Mouse (Mus musculus): ENCODE results near the gene Kbtbd4. TPM values are rescaled to one million over a fixed set of nuclear protein-coding genes. Genes with fewer than 3 reads are reported as not detected.

The Kbtbd4 gene
- total RNA-seq (2021) = 10 to 100 TPM; 19.3 to 22.6 TPM
- long read RNA-seq, experiment 1, transcript Kbtbd4-201 (4 exons, 2,437 nt) = major isoform, 22 of 29 reads
- long read RNA-seq, experiment 1, transcript Kbtbd4-202 (4 exons, 2,343 nt) = minor isoform, 5 of 29 reads
- long read RNA-seq, experiment 1, partial matches to known transcripts = 1 of 29 reads
- long read RNA-seq, experiment 1, other reads (novel, unspliced or antisense) = 1 of 29 reads
- long read RNA-seq, experiment 2, transcript Kbtbd4-201 (4 exons, 2,437 nt) = major isoform, 18 of 24 reads
- long read RNA-seq, experiment 2, partial matches to known transcripts = 1 of 24 reads
- long read RNA-seq, experiment 2, other reads (novel, unspliced or antisense) = 1 of 24 reads

GRCm38 (mm10) chr2:90904076-90904855 is at the start of gene Kbtbd4, which contains the start of gene Ndufs3:
Gene Kbtbd4 (plus strand): TSS chr2:90904740.
Gene Ndufs3 (minus strand): TSS chr2:90904827.
- peak; percentile 87 to 90 for DNase-seq
- intact Hi-C loops (cut with DNase I) = no loop called here

DNA sequence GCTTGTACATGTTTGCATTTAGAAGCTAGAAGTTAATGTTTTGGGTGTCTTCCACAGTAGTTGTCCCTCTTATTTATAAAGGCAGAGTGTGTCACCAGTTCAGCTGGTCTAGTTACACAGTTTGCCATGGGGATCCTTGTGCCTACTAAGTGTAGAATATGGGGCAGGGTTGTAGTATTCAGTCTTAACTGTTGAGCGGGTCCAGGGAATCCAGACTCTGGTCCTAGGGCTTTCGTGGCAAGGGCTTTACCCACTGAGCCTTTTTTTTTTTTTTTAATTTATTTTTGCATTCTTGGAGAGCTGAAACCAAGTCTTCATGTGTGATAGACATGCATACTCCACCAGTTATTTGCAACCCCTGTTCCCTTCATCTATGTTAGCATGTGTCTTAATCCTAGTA is 43.1 kb upstream of the Kbtbd4 start:
- intact Hi-C loops (cut with DNase I) = no loop called here

GRCm38 (mm10) chr2:90864184-90864583 is 40.4 kb upstream of the Kbtbd4 start:
- no peak for DNase-seq
- intact Hi-C loops (cut with DNase I) = no loop called here

More for the DNA sequence above, 43.1 kb upstream of the Kbtbd4 start:
- DNase-seq = no peak

DNA sequence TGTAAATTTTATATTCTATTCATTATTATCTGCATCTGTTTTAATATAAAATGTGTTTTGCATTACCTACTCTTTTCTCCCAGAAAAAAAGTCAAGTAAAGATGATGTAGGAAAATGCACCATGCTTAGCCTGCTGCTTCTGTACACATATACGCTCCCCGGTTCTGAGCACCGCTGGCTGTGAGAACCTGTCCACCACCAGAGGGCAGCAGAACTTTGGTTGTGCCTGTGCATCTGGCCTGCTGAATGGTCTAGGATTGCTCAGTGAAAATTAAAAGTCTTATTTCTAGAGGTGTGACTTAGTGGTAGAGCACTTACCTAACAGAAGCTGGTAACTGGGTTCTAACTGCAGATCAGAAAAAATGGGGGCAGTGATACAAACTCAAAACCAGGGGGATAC is 38.0 kb upstream of the Kbtbd4 start:
- intact Hi-C loops (cut with DNase I) = loop anchor here (1.0 to 2.0 kb wide), 2 partner anchors 195 to 234 kb away; no protein-coding TSS in a partner anchor
- peak; percentile 84 to 92 for DNase-seq

GRCm38 (mm10) chr2:90870136-90870601 is 34.4 kb upstream of the Kbtbd4 start:
- intact Hi-C loops (cut with DNase I) = no loop called here
- peak; percentile 40 to 47 for DNase-seq

GRCm38 (mm10) chr2:90871180-90871961 is 33.2 kb upstream of the Kbtbd4 start:
- DNase-seq = no peak
- intact Hi-C loops (cut with DNase I) = no loop called here

DNA sequence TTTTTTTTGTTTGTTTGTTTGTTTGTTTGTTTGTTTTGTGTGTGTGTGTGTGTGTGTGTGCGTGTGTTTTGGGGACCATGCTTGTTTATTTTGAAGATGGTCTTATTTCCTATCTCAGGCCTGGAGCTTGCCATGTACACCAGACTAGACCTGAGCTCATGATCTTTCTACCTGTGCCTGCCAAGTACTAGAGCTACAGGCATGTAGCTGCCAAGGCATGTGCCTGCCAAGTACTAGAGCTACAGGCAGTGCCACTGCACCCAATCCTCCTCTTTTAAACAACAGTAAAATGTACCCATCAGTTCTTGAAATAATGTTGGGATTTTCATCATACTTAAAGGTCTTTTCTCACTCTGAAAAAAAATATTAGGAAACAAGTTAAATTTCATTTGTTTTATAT is 30.5 kb upstream of the Kbtbd4 start:
- intact Hi-C loops (cut with DNase I) = no loop called here
- DNase-seq = peak in 1 of 2 experiments; percentile 35

GRCm38 (mm10) chr2:90875239-90875638 is 29.3 kb upstream of the Kbtbd4 start:
- intact Hi-C loops (cut with DNase I) = no loop called here

DNA sequence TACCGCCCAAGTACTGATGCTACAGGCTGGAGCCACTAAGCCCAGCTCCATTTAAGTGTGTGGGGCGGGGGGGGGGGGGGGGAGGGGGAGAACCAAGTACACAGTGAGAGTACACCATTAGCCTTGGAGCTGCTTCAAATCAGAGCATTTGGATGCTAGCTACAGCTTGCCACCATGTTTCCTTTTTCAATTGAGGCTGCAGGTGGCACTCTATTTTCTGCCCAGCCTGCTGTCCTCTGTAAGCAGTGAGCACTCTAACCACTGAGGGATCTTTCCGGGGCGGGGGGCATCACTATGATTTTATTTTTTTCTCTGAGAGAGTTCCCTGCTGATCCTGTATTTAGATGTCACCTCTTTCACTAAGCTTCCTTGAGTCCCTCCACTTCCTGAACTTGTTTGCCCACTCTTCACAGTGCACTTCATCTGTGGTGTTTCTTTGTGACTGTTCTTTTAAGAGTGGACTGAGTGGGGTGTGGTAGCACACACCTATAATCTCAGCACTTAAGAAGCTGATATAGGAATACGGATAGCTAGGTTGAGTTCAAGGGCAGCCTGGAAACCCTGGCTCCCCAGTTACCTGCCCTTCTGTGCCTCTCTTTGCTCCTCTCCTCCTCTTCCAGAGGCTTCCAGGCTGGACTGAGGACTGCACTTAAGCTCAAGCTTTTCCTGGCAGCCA is 26.8 kb upstream of the Kbtbd4 start:
- no peak for DNase-seq
- intact Hi-C loops (cut with DNase I) = no loop called here

More at GRCm38 (mm10) chr2:90875239-90875638, 29.3 kb upstream of the Kbtbd4 start:
- no peak for DNase-seq

- no peak for DNase-seq
- intact Hi-C loops (cut with DNase I) = no loop called here
These were observed 25.1 kb upstream of the Kbtbd4 start for GRCm38 (mm10) chr2:90879419-90879818.

DNA sequence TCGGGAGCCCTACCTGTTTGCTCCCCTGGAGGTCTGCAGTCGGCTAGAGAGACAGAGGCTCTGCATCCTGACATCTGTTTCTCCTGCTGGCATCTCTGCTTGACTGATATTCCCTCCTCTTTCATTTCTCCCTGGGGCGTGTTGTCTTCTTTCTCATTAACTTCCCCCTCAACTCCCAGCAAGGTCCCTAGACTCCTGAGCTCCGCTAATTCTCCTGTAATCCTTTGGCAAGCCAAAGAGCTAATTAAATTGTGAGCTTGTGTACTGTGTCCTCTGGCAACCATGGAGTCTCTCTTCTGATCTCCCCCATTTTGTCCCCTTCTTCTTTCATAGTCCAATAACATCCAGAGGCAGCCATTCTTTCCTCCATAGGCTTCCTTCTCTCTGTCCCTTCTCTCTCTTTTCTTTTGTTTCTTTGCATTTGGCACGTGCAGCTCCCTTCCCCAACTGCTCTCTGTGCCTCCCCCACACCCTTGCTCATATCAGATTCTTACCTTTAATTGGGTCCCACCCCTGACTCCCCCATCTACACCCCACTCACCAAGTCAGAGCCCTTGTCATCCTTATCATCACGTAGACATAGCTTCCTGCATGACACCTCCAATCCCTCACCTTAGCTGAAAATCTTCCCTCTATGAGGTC is 24.3 kb upstream of the Kbtbd4 start:
- no peak for DNase-seq
- intact Hi-C loops (cut with DNase I) = no loop called here

- intact Hi-C loops (cut with DNase I) = no loop called here
- DNase-seq = no peak
These were observed 22.7 kb upstream of the Kbtbd4 start for GRCm38 (mm10) chr2:90881824-90882223.

GRCm38 (mm10) chr2:90885218-90886041 is 19.1 kb upstream of the Kbtbd4 start, which contains the start of gene C1qtnf4:
Gene C1qtnf4 (plus strand): TSS chr2:90885860.
- intact Hi-C loops (cut with DNase I) = no loop called here

GRCm38 (mm10) chr2:90886436-90886835 is 18.1 kb upstream of the Kbtbd4 start:
- no peak for DNase-seq
- intact Hi-C loops (cut with DNase I) = no loop called here

More at GRCm38 (mm10) chr2:90885218-90886041, 19.1 kb upstream of the Kbtbd4 start, which contains the start of gene C1qtnf4:
- peak in 1 of 2 experiments; percentile 18 for DNase-seq

- intact Hi-C loops (cut with DNase I) = no loop called here
- no peak for DNase-seq
These were observed 16.9 kb upstream of the Kbtbd4 start for GRCm38 (mm10) chr2:90887627-90888026.

DNA sequence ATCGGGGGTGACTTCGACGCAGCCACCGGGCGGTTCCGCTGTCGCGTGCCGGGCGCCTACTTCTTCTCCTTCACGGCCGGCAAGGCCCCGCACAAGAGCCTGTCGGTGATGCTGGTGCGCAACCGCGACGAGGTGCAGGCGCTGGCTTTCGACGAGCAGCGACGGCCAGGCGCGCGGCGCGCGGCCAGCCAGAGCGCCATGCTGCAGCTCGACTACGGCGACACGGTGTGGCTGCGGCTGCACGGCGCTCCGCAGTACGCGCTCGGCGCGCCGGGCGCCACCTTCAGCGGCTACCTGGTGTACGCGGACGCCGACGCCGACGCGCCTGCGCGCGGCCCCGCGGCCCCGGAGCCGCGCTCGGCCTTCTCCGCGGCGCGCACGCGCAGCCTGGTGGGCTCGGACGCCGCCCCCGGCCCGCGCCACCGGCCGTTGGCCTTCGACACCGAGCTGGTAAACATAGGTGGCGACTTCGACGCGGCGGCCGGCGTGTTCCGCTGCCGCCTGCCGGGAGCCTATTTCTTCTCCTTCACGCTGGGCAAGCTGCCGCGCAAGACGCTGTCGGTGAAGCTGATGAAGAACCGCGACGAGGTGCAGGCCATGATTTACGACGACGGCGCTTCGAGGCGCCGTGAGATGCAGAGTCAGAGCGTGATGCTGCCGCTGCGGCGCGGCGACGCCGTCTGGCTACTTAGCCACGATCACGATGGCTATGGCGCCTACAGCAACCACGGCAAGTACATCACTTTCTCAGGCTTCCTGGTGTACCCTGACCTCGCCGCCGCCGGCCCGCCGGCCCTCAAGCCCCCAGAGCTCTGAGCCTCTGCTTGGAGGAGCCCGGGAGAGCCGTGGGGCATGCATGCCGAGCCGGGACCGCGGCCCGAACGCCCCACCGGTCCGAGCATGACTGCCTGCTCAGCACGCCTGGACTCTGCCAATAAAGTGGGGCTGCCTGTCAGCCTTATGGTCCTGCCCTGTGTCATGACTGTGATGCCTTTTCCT is 14.7 kb upstream of the Kbtbd4 start:
- peak; percentile 55 to 56 for DNase-seq

GRCm38 (mm10) chr2:90893673-90894298 is 10.8 kb upstream of the Kbtbd4 start:
- intact Hi-C loops (cut with DNase I) = no loop called here
- no peak for DNase-seq

More for the DNA sequence above, 14.7 kb upstream of the Kbtbd4 start:
- intact Hi-C loops (cut with DNase I) = no loop called here
